Mouse (Mus musculus): ENCODE results near the gene E2f6. TPM values are rescaled to one million over a fixed set of nuclear protein-coding genes. Genes with fewer than 3 reads are reported as not detected.

E2f6 gene
- polyA plus RNA-seq, 1 experiment from 2014 or later = 67.6 TPM

DNA sequence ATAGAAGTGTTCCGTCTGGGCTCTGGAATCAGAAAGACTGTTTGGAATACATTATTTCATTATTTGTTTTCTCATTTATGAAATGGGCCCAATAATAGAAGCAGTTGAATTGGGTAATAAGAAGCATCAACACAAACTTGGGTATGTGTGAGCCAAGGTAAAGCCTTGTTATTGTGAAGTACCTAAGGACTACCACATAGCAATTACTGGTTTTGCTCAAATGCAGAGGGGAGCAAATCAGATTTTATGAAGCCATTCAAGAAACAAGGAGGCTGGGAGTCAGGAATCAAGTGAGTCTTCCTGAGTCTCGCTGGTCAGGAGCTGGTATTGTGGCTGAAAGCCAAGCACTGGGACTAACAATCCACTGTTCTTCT lies 45.5 kb downstream of the E2f6 start:
- H3K4me3 ChIP-seq = no peak overlapping the region
- no peaks in the 10 kb centered on the region for H3K9me3 ChIP-seq
- H3K4me1 ChIP-seq = peaks cover 28% of the 10 kb centered on the region
- WGBS = 61% methylated on average over 2 of the region's 2 CpGs
- no peaks in the 10 kb centered on the region for H3K27me3 ChIP-seq (ENCODE audit: poor library complexity, severe bottlenecking)
- DNase-seq (ENCODE audit: extremely low spot score, low spot score) = no peak
- peak overlapping the region; percentile 74 for H3K27ac ChIP-seq
- H3K36me3 ChIP-seq (replicated peaks) = no peaks in the 10 kb centered on the region

- no peak for DNase-seq (ENCODE audit: extremely low spot score, low spot score)
- H3K4me3 ChIP-seq = no peak overlapping the region
- H3K4me1 ChIP-seq = peaks cover 28% of the 10 kb centered on the region
- no peaks in the 10 kb centered on the region for H3K9me3 ChIP-seq
- no peaks in the 10 kb centered on the region for H3K27me3 ChIP-seq (ENCODE audit: poor library complexity, severe bottlenecking)
- H3K36me3 ChIP-seq (replicated peaks) = no peaks in the 10 kb centered on the region
- no peak overlapping the region for H3K27ac ChIP-seq
- WGBS = 92% methylated on average over 4 of the region's 4 CpGs
Observed at GRCm38 (mm10) chr12:16858081-16858480, 47.3 kb downstream of the E2f6 start.

GRCm38 (mm10) chr12:16859781-16860180 lies 49.0 kb downstream of the E2f6 start:
- DNase-seq (ENCODE audit: extremely low spot score, low spot score) = no peak
- no peaks in the 10 kb centered on the region for H3K36me3 ChIP-seq (replicated peaks)
- no peaks in the 10 kb centered on the region for H3K27me3 ChIP-seq (ENCODE audit: poor library complexity, severe bottlenecking)
- H3K9me3 ChIP-seq = no peaks in the 10 kb centered on the region
- WGBS = 90% methylated on average over 2 of the region's 2 CpGs
- H3K4me1 ChIP-seq = peaks cover 28% of the 10 kb centered on the region
- H3K27ac ChIP-seq = no peak overlapping the region
- H3K4me3 ChIP-seq = no peak overlapping the region

DNA sequence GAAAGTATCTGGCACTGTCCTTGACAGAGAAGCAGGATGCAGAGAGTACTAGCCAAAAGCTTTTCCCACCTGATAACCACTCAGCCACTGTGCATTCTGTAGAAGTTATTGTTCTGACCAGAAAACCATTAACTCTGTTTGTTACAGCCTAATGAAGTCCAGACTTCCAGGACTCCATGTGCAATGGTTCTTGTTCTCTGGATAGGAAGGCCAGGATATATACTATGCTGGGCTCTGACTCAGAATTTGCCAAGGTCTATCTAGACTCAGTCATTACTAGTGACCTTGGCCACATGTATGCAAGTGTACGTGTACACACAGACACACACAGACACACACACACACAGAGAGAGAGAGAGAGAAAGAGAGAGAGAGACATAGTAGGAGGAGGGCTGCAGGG lies 49.8 kb downstream of the E2f6 start:
- H3K36me3 ChIP-seq (replicated peaks) = no peaks in the 10 kb centered on the region
- no peak overlapping the region for H3K4me3 ChIP-seq
- no peaks in the 10 kb centered on the region for H3K9me3 ChIP-seq
- no peak overlapping the region for H3K27ac ChIP-seq
- 75% methylated on average over 1 of the region's 1 CpGs for WGBS
- no peak for DNase-seq (ENCODE audit: extremely low spot score, low spot score)
- H3K4me1 ChIP-seq = peaks cover 22% of the 10 kb centered on the region
- no peaks in the 10 kb centered on the region for H3K27me3 ChIP-seq (ENCODE audit: poor library complexity, severe bottlenecking)

- no peaks in the 10 kb centered on the region for H3K27me3 ChIP-seq (ENCODE audit: poor library complexity, severe bottlenecking)
- H3K4me3 ChIP-seq = no peak overlapping the region
- H3K36me3 ChIP-seq (replicated peaks) = no peaks in the 10 kb centered on the region
- H3K4me1 ChIP-seq = peaks cover 18% of the 10 kb centered on the region
- no peak for DNase-seq (ENCODE audit: extremely low spot score, low spot score)
- WGBS = 74% methylated on average over 3 of the region's 3 CpGs
- H3K27ac ChIP-seq = no peak overlapping the region
- no peaks in the 10 kb centered on the region for H3K9me3 ChIP-seq
Observed at GRCm38 (mm10) chr12:16860961-16861360, 50.2 kb downstream of the E2f6 start.

GRCm38 (mm10) chr12:16864477-16864876 lies 53.7 kb downstream of the E2f6 start:
- Histone ChIP-seq H3K4me1 (peaks cover 21% of the 10 kb centered on the region), H3K36me3 (replicated peaks) (no peaks in the 10 kb centered on the region), H3K9me3 (no peaks in the 10 kb centered on the region), H3K27me3 (ENCODE audit: poor library complexity, severe bottlenecking) (no peaks in the 10 kb centered on the region), H3K27ac (no peak overlapping the region), H3K4me3 (no peak overlapping the region)
- DNase-seq (ENCODE audit: extremely low spot score, low spot score) = no peak
- 93% methylated on average over 4 of the region's 4 CpGs for WGBS

DNA sequence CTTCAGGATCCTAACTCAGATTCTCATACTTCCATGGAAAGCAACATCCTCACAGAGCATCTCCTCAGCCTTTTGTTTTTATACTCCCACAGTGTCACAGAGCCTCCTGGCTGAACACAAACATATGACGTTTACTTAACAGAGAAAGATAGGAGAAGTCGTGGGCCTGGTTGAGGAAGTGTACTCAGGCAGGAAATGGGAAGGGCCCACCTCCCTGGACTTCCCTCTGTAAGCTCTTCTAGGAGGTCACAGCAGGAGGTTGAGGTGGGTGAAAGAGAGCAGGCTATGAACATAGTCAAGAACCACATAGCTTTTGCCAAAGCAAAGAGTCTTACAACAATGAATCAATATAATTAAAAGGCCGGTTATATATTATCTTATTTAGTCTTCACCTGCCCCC lies 55.1 kb downstream of the E2f6 start:
- peaks cover 28% of the 10 kb centered on the region for H3K4me1 ChIP-seq
- WGBS = 84% methylated on average over 3 of the region's 3 CpGs
- H3K4me3 ChIP-seq = no peak overlapping the region
- H3K36me3 ChIP-seq (replicated peaks) = no peaks in the 10 kb centered on the region
- no peaks in the 10 kb centered on the region for H3K9me3 ChIP-seq
- no peak overlapping the region for H3K27ac ChIP-seq
- no peaks in the 10 kb centered on the region for H3K27me3 ChIP-seq (ENCODE audit: poor library complexity, severe bottlenecking)
- no peak for DNase-seq (ENCODE audit: extremely low spot score, low spot score)

- DNase-seq (ENCODE audit: extremely low spot score, low spot score) = no peak
- Histone ChIP-seq H3K27ac (no peak overlapping the region), H3K9me3 (no peaks in the 10 kb centered on the region), H3K4me1 (peaks cover 26% of the 10 kb centered on the region), H3K36me3 (replicated peaks) (no peaks in the 10 kb centered on the region), H3K4me3 (no peak overlapping the region), H3K27me3 (ENCODE audit: poor library complexity, severe bottlenecking) (no peaks in the 10 kb centered on the region)
- 84% methylated on average over 3 of the region's 3 CpGs for WGBS
Observed at GRCm38 (mm10) chr12:16866460-16866859, 55.7 kb downstream of the E2f6 start.

DNA sequence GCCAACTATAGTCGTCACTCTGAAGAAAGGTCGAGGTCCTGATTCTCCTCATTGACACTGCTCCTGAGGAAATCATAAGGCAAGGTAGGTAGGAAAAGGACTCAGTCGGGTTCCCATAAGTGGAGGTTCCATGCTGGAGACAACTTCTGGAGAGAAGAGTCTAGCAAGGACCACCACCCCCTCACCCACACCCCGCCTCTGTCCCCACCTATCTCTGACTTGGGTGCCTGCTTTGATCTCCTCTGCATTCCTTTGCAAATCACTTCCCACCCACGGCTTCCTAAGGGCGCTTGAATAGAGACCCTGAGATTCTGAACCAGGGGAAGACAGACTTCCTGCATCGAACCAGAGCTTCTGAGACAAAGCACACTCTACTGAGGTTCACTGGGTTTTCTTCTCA lies 56.5 kb downstream of the E2f6 start:
- Histone ChIP-seq H3K27me3 (ENCODE audit: poor library complexity, severe bottlenecking) (no peaks in the 10 kb centered on the region), H3K9me3 (no peaks in the 10 kb centered on the region), H3K4me3 (no peak overlapping the region), H3K27ac (no peak overlapping the region), H3K4me1 (peaks cover 26% of the 10 kb centered on the region), H3K36me3 (replicated peaks) (no peaks in the 10 kb centered on the region)
- no peak for DNase-seq (ENCODE audit: extremely low spot score, low spot score)
- 79% methylated on average over 7 of the region's 7 CpGs for WGBS

GRCm38 (mm10) chr12:16868618-16869017 lies 57.9 kb downstream of the E2f6 start:
- 0 out of 2 replicates have a peak overlapping the region, but pooled peaks have one; percentile 82 for H3K27ac ChIP-seq
- no peaks in the 10 kb centered on the region for H3K27me3 ChIP-seq (ENCODE audit: poor library complexity, severe bottlenecking)
- H3K9me3 ChIP-seq = no peaks in the 10 kb centered on the region
- peaks cover 26% of the 10 kb centered on the region for H3K4me1 ChIP-seq
- 82% methylated on average over 6 of the region's 6 CpGs for WGBS
- no peaks in the 10 kb centered on the region for H3K36me3 ChIP-seq (replicated peaks)
- no peak for DNase-seq (ENCODE audit: extremely low spot score, low spot score)
- no peak overlapping the region for H3K4me3 ChIP-seq

GRCm38 (mm10) chr12:16869091-16869778 lies 58.5 kb downstream of the E2f6 start:
- H3K27ac ChIP-seq = peak overlapping the region; percentile 82; the same call in 1 of the 2 replicates
- H3K27me3 ChIP-seq (ENCODE audit: poor library complexity, severe bottlenecking) = no peaks in the 10 kb centered on the region
- no peak for DNase-seq (ENCODE audit: extremely low spot score, low spot score)
- H3K4me3 ChIP-seq = no peak overlapping the region
- WGBS = 77% methylated on average over 8 of the region's 8 CpGs
- peaks cover 27% of the 10 kb centered on the region for H3K4me1 ChIP-seq
- no peaks in the 10 kb centered on the region for H3K9me3 ChIP-seq
- H3K36me3 ChIP-seq (replicated peaks) = no peaks in the 10 kb centered on the region

DNA sequence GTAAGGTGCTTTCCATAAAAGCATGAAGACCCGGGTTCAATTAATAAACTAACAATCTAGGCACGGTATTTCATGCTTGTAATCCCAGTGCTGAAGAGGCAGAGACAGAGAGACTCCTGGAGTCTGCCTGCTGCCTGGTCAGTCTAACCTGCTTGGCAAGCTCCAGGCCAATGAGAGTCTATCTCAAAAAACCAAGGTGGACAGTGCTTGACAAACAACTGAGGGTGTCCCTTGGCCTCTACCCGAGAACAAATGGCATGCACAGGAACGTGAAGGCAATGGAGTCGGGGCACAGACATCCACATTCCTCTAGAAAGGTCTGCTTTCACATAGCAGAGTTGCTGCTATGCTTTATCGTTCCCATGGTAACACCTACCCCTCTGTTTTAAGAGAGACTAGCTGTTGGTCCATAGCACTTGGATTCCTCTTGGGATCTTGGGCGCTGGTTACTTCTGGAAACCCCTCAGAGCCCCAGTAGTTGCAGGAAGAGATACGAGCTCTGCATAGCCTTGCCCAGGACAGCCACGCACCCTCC lies 59.2 kb downstream of the E2f6 start:
- 66% methylated on average over 9 of the region's 9 CpGs for WGBS
- Histone ChIP-seq H3K27ac (peak overlapping the region; percentile 82), H3K9me3 (no peaks in the 10 kb centered on the region), H3K4me1 (peaks cover 30% of the 10 kb centered on the region), H3K36me3 (replicated peaks) (no peaks in the 10 kb centered on the region), H3K4me3 (no peak overlapping the region), H3K27me3 (ENCODE audit: poor library complexity, severe bottlenecking) (no peaks in the 10 kb centered on the region)
- DNase-seq (ENCODE audit: extremely low spot score, low spot score) = no peak

GRCm38 (mm10) chr12:16870405-16871068 lies 59.8 kb downstream of the E2f6 start:
- 44% methylated on average over 8 of the region's 8 CpGs for WGBS
- peak overlapping the region; percentile 82 for H3K27ac ChIP-seq
- H3K27me3 ChIP-seq (ENCODE audit: poor library complexity, severe bottlenecking) = no peaks in the 10 kb centered on the region
- DNase-seq (ENCODE audit: extremely low spot score, low spot score) = peak; percentile 27
- no peaks in the 10 kb centered on the region for H3K36me3 ChIP-seq (replicated peaks)
- H3K4me3 ChIP-seq = no peak overlapping the region
- peaks cover 30% of the 10 kb centered on the region for H3K4me1 ChIP-seq
- no peaks in the 10 kb centered on the region for H3K9me3 ChIP-seq
